Mouse (Mus musculus): ENCODE data around the gene Ss18l1. TPM values are rescaled to one million over a fixed set of nuclear protein-coding genes. Genes with fewer than 3 reads are reported as not detected.
A peak's percentile ranks its signal among the peaks of the same experiment; 100 is the strongest.

The Ss18l1 gene
- polyA plus RNA-seq, 1 experiment = 1.6 TPM

GRCm38 (mm10) chr2:180083063-180083462, 40.8 kb downstream of the Ss18l1 start:
- Histone ChIP-seq H3K36me3 (ENCODE audit: control insufficient read depth, insufficient read depth) (no peaks in the 10 kb centered on the region), H3K27me3 (ENCODE audit: control insufficient read depth, insufficient read depth, insufficient read length) (no peaks in the 10 kb centered on the region), H3K4me3 (no peak overlapping the region), H3ac (ENCODE audit: control insufficient read depth, insufficient read length) (no peak overlapping the region), H3K79me2 (ENCODE audit: control insufficient read depth, insufficient read depth) (no peaks in the 10 kb centered on the region), H3K4me2 (ENCODE audit: low read depth) (no peak overlapping the region)
- TF ChIP-seq MYOD1 (IDR thresholded peaks at IDR 0.05; ENCODE audit: control insufficient read depth in 1 of 3, insufficient read length in 2 of 3, low read depth in 2 of 3) (peak in 1 of 3 experiments; percentile 51), E2F4 (IDR thresholded peaks at IDR 0.05; ENCODE audit: insufficient read depth) (no peak), POLR2AphosphoS2 (IDR thresholded peaks at IDR 0.05; ENCODE audit: insufficient read length, low read depth) (no peak)

GRCm38 (mm10) chr2:180084565-180084964, 42.3 kb downstream of the Ss18l1 start:
- H3K36me3 ChIP-seq (ENCODE audit: control insufficient read depth, insufficient read depth) = no peaks in the 10 kb centered on the region
- no peak overlapping the region for H3ac ChIP-seq (ENCODE audit: control insufficient read depth, insufficient read length)
- no peak overlapping the region for H3K4me2 ChIP-seq (ENCODE audit: low read depth)
- TF ChIP-seq POLR2AphosphoS2 (IDR thresholded peaks at IDR 0.05; ENCODE audit: insufficient read length, low read depth) = no peak
- H3K79me2 ChIP-seq (ENCODE audit: control insufficient read depth, insufficient read depth) = no peaks in the 10 kb centered on the region
- H3K4me3 ChIP-seq = no peak overlapping the region
- no peaks in the 10 kb centered on the region for H3K27me3 ChIP-seq (ENCODE audit: control insufficient read depth, insufficient read depth, insufficient read length)

GRCm38 (mm10) chr2:180085926-180086636, 43.8 kb downstream of the Ss18l1 start:
- Histone ChIP-seq H3ac (ENCODE audit: control insufficient read depth, insufficient read length) (no peak overlapping the region), H3K36me3 (ENCODE audit: control insufficient read depth, insufficient read depth) (no peaks in the 10 kb centered on the region), H3K4me3 (no peak overlapping the region), H3K4me2 (ENCODE audit: low read depth) (no peak overlapping the region), H3K79me2 (ENCODE audit: control insufficient read depth, insufficient read depth) (no peaks in the 10 kb centered on the region), H3K27me3 (ENCODE audit: control insufficient read depth, insufficient read depth, insufficient read length) (no peaks in the 10 kb centered on the region)
- no peak for TF ChIP-seq CEBPB (IDR thresholded peaks at IDR 0.05; ENCODE audit: insufficient read depth, poor library complexity, severe bottlenecking)
- no peak for TF ChIP-seq E2F4 (IDR thresholded peaks at IDR 0.05; ENCODE audit: insufficient read depth)
- no peak for TF ChIP-seq POLR2A (IDR thresholded peaks at IDR 0.05; ENCODE audit: insufficient read length, low read depth)
- no peak for TF ChIP-seq MYOG (IDR thresholded peaks at IDR 0.05; ENCODE audit: control insufficient read depth in 1 of 3, insufficient read depth in 1 of 3, insufficient read length in 2 of 3, low read depth in 2 of 3)
- no peak for TF ChIP-seq MYOD1 (IDR thresholded peaks at IDR 0.05; ENCODE audit: control insufficient read depth in 1 of 3, insufficient read length in 2 of 3, low read depth in 2 of 3)
- no peak for TF ChIP-seq USF1 (IDR thresholded peaks at IDR 0.05; ENCODE audit: low read depth)
- no peak for TF ChIP-seq MAX (IDR thresholded peaks at IDR 0.05; ENCODE audit: low read depth)
- TF ChIP-seq TCF3 (IDR thresholded peaks at IDR 0.05; ENCODE audit: insufficient read length, low read depth) = no peak
- no peak for TF ChIP-seq SRF (IDR thresholded peaks at IDR 0.05; ENCODE audit: control insufficient read depth, insufficient read length, low read depth)
- no peak for TF ChIP-seq REST (IDR thresholded peaks at IDR 0.05; ENCODE audit: insufficient read depth, insufficient read length)
- TF ChIP-seq TCF12 (IDR thresholded peaks at IDR 0.05; ENCODE audit: insufficient read depth, poor library complexity, severe bottlenecking) = no peak
- no peak for TF ChIP-seq POLR2AphosphoS2 (IDR thresholded peaks at IDR 0.05; ENCODE audit: insufficient read length, low read depth)

- Histone ChIP-seq H3K36me3 (ENCODE audit: control insufficient read depth, insufficient read depth) (no peaks in the 10 kb centered on the region), H3K4me2 (ENCODE audit: low read depth) (no peak overlapping the region), H3K27me3 (ENCODE audit: control insufficient read depth, insufficient read depth, insufficient read length) (no peaks in the 10 kb centered on the region), H3K4me3 (no peak overlapping the region), H3K79me2 (ENCODE audit: control insufficient read depth, insufficient read depth) (no peaks in the 10 kb centered on the region), H3ac (ENCODE audit: control insufficient read depth, insufficient read length) (no peak overlapping the region)
- TF ChIP-seq TCF12 (IDR thresholded peaks at IDR 0.05; ENCODE audit: insufficient read depth, poor library complexity, severe bottlenecking) = no peak
- TF ChIP-seq TCF3 (IDR thresholded peaks at IDR 0.05; ENCODE audit: insufficient read length, low read depth) = no peak
- no peak for TF ChIP-seq POLR2A (IDR thresholded peaks at IDR 0.05; ENCODE audit: insufficient read length, low read depth)
- TF ChIP-seq USF1 (IDR thresholded peaks at IDR 0.05; ENCODE audit: low read depth) = no peak
- no peak for TF ChIP-seq POLR2AphosphoS2 (IDR thresholded peaks at IDR 0.05; ENCODE audit: insufficient read length, low read depth)
- TF ChIP-seq REST (IDR thresholded peaks at IDR 0.05; ENCODE audit: insufficient read depth, insufficient read length) = no peak
- TF ChIP-seq E2F4 (IDR thresholded peaks at IDR 0.05; ENCODE audit: insufficient read depth) = no peak
- no peak for TF ChIP-seq MYOD1 (IDR thresholded peaks at IDR 0.05; ENCODE audit: control insufficient read depth in 1 of 3, insufficient read length in 2 of 3, low read depth in 2 of 3)
- no peak for TF ChIP-seq CEBPB (IDR thresholded peaks at IDR 0.05; ENCODE audit: insufficient read depth, poor library complexity, severe bottlenecking)
- no peak for TF ChIP-seq MYOG (IDR thresholded peaks at IDR 0.05; ENCODE audit: control insufficient read depth in 1 of 3, insufficient read depth in 1 of 3, insufficient read length in 2 of 3, low read depth in 2 of 3)
- no peak for TF ChIP-seq MAX (IDR thresholded peaks at IDR 0.05; ENCODE audit: low read depth)
- TF ChIP-seq SRF (IDR thresholded peaks at IDR 0.05; ENCODE audit: control insufficient read depth, insufficient read length, low read depth) = no peak
Observed at GRCm38 (mm10) chr2:180086637-180087027, 44.3 kb downstream of the Ss18l1 start.

GRCm38 (mm10) chr2:180087472-180087871, 45.2 kb downstream of the Ss18l1 start:
- H3K27me3 ChIP-seq (ENCODE audit: control insufficient read depth, insufficient read depth, insufficient read length) = no peaks in the 10 kb centered on the region
- no peaks in the 10 kb centered on the region for H3K79me2 ChIP-seq (ENCODE audit: control insufficient read depth, insufficient read depth)
- H3K4me3 ChIP-seq = no peak overlapping the region
- H3K36me3 ChIP-seq (ENCODE audit: control insufficient read depth, insufficient read depth) = no peaks in the 10 kb centered on the region
- no peak overlapping the region for H3K4me2 ChIP-seq (ENCODE audit: low read depth)
- TF ChIP-seq REST (IDR thresholded peaks at IDR 0.05; ENCODE audit: insufficient read depth, insufficient read length) = no peak
- TF ChIP-seq POLR2A (IDR thresholded peaks at IDR 0.05; ENCODE audit: insufficient read length, low read depth) = no peak
- TF ChIP-seq USF1 (IDR thresholded peaks at IDR 0.05; ENCODE audit: low read depth) = no peak
- TF ChIP-seq SRF (IDR thresholded peaks at IDR 0.05; ENCODE audit: control insufficient read depth, insufficient read length, low read depth) = no peak
- TF ChIP-seq POLR2AphosphoS2 (IDR thresholded peaks at IDR 0.05; ENCODE audit: insufficient read length, low read depth) = no peak
- TF ChIP-seq MYOD1 (IDR thresholded peaks at IDR 0.05; ENCODE audit: control insufficient read depth in 1 of 3, insufficient read length in 2 of 3, low read depth in 2 of 3) = no peak
- TF ChIP-seq E2F4 (IDR thresholded peaks at IDR 0.05; ENCODE audit: insufficient read depth) = no peak
- no peak for TF ChIP-seq MYOG (IDR thresholded peaks at IDR 0.05; ENCODE audit: control insufficient read depth in 1 of 3, insufficient read depth in 1 of 3, insufficient read length in 2 of 3, low read depth in 2 of 3)
- no peak for TF ChIP-seq TCF3 (IDR thresholded peaks at IDR 0.05; ENCODE audit: insufficient read length, low read depth)
- TF ChIP-seq CEBPB (IDR thresholded peaks at IDR 0.05; ENCODE audit: insufficient read depth, poor library complexity, severe bottlenecking) = no peak
- TF ChIP-seq MAX (IDR thresholded peaks at IDR 0.05; ENCODE audit: low read depth) = no peak
- no peak for TF ChIP-seq TCF12 (IDR thresholded peaks at IDR 0.05; ENCODE audit: insufficient read depth, poor library complexity, severe bottlenecking)
- no peak overlapping the region for H3ac ChIP-seq (ENCODE audit: control insufficient read depth, insufficient read length)

All from myocyte (in vitro differentiated cells).